Mouse (Mus musculus) liver, embryonic 11.5 days (tissue): ENCODE results near the gene Tnfrsf13b. TPM values are rescaled to one million over a fixed set of nuclear protein-coding genes. Genes with fewer than 3 reads are reported as not detected.
A peak's percentile ranks its signal among the peaks of the same experiment; 100 is the strongest.

Experiments used
- ATAC-seq: fragments of 200-750 bp; cut with Nextera tagmentation; replicated peaks from 2 replicates; pipeline ENCODE4 v1.8.0; 2017; ENCODE audit warnings: moderate number of reproducible peaks, mild to moderate bottlenecking, moderate TSS enrichment, moderate library complexity; ENCODE audit not compliant: low FRiP score
- DNase-seq: peaks from one replicate; pipeline ENCODE4 v3.0.0-alpha.2; 2017; ENCODE audit warnings: low spot score
- H3K27ac ChIP-seq: fragments of 300-500 bp; sonication (generic); 2 replicates; pipeline ENCODE4 v1.5.1; 2014; ENCODE audit warnings: mild to moderate bottlenecking, low read depth, low read length, control low read depth
- H3K27me3 ChIP-seq: fragments of 300-500 bp; sonication (generic); replicated peaks from 2 replicates; pipeline ENCODE4 v1.6.1; 2014; ENCODE audit warnings: low read length, mixed read lengths; ENCODE audit not compliant: control insufficient read depth, insufficient read depth
- H3K36me3 ChIP-seq: fragments of 300-500 bp; sonication (generic); 2 replicates; pipeline ENCODE4 v1.6.1; 2014; ENCODE audit warnings: mild to moderate bottlenecking, low read length, moderate library complexity, mixed read lengths; ENCODE audit not compliant: control insufficient read depth, insufficient read depth
- H3K4me1 ChIP-seq: fragments of 300-500 bp; sonication (generic); replicated peaks from 2 replicates; pipeline ENCODE4 v1.6.1; 2014; ENCODE audit warnings: low read length, mixed read lengths; ENCODE audit not compliant: control insufficient read depth, insufficient read depth
- H3K4me2 ChIP-seq: fragments of 300-500 bp; sonication (generic); 2 replicates; pipeline ENCODE4 v1.6.1; 2014; ENCODE audit warnings: mild to moderate bottlenecking, control low read depth, moderate library complexity
- H3K4me3 ChIP-seq: fragments of 300-500 bp; sonication (generic); 2 replicates; pipeline ENCODE4 v1.5.1; 2014; ENCODE audit warnings: low read depth, low read length, control low read depth
- H3K9ac ChIP-seq: fragments of 300-500 bp; sonication (generic); 2 replicates; pipeline ENCODE4 v1.6.1; 2014; ENCODE audit warnings: low read depth, low read length, control low read depth
- H3K9me3 ChIP-seq: fragments of 300-500 bp; sonication (generic); 2 replicates; pipeline ENCODE4 v1.6.1; 2016; ENCODE audit warnings: low read length, inconsistent platforms, mixed read lengths; ENCODE audit not compliant: control insufficient read depth
- WGBS: fragments of 180-500 bp; shearing (Covaris S2); extraction: QIAGEN DNeasy Blood & Tissue Kit; methylation state at CpG from one replicate; pipeline ENCODE4 v1.1.7; 2014; 5-methylcytosine and 5-hydroxymethylcytosine counted together
- polyA plus RNA-seq: library from polyadenylated mRNA; unstranded; fragments of >200 nt; fragmentation: Nextera tagmentation; extraction: Ambion mirVana; gene quantifications from 2 replicates; pipeline ENCODE4 v1.2.1, GENCODE M21; 2014

Tnfrsf13b gene
- polyA plus RNA-seq, 1 experiment from 2014 or later: 5.9 TPM

DNA sequence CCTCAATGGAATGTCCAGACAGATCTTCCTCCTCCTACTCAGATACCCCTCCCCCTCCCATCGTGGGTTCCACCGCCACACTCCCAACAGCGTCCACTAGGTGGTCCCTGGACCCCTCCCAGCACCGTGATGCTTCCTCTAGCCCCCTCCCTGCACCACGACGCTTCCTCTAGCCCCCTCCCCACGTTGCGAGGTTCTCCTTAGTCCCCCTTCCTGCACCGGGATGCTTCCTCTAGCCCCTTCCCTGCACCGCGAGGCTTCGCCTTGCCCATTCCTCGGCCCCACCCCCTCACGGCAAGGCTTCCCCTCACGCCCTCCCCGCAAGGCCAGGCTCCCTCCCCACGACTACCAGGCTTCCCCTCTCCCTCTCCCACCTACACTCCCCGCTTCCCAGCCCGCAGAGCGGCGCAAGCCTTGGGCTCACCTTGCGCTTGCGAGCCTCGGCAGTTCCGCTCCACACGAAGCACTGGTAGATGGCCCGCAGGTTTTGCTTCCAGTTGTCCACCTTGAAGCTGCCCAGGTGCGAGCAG, 47.8 kb downstream of the Tnfrsf13b start:
- peak overlapping the region; percentile 88 for H3K27ac ChIP-seq
- H3K27me3 ChIP-seq: no peaks in the 10 kb centered on the region
- peak overlapping the region; percentile 82 for H3K4me3 ChIP-seq
- peak overlapping the region; percentile 91 for H3K4me2 ChIP-seq
- peak; percentile 4; the same call in 1 of the 2 replicates for ATAC-seq
- DNase-seq: peak; percentile 80
- 1% methylated on average over 28 of the region's 28 CpGs for WGBS
- peaks cover 4% of the 10 kb centered on the region; the same call in 1 of the 2 replicates for H3K4me1 ChIP-seq
- H3K9me3 ChIP-seq: no peaks in the 10 kb centered on the region
- peak overlapping the region; percentile 86 for H3K9ac ChIP-seq
- no peaks in the 10 kb centered on the region for H3K36me3 ChIP-seq

- H3K4me2 ChIP-seq: peak within 1 kb of the TSS; percentile 91
- ATAC-seq: peak; percentile 99
- H3K9me3 ChIP-seq: no peaks in the 10 kb centered on the region
- H3K27me3 ChIP-seq: no peaks in the 10 kb centered on the region
- peak within 1 kb of the TSS; percentile 88 for H3K27ac ChIP-seq
- DNase-seq: peak; percentile 98
- H3K9ac ChIP-seq: peak within 1 kb of the TSS; percentile 86
- no peaks in the 10 kb centered on the region for H3K36me3 ChIP-seq
- WGBS: under 1% methylated on average over 69 of the region's 69 CpGs
- H3K4me1 ChIP-seq: peaks cover 4% of the 10 kb centered on the region; the same call in 1 of the 2 replicates
- peak within 1 kb of the TSS; percentile 82 for H3K4me3 ChIP-seq
Measured at GRCm38 (mm10) chr11:61174821-61175658, 48.5 kb downstream of the Tnfrsf13b start, which contains the start of gene Usp22. TSS of gene Usp22 (minus strand) at chr11:61175055.

DNA sequence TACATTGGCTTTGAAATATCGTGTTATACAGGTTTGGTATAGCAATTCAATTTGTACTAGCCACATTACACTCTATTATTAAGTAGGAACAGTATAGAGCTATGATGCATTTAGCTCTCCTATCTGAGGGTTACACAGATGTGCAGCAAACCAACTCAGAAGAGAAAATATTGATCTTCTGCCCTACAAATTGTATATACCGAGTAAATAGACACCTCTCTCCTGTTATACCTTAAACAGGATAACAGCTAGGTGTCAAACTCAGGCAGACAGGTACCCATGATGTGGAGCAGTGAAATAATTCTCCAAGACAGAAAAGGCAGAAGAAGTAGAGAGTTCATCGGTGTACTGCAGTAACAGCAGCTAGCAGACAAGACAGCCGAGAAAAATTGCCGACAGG, 49.2 kb downstream of the Tnfrsf13b start:
- Histone ChIP-seq H3K36me3 (no peaks in the 10 kb centered on the region), H3K27ac (no peak overlapping the region; the same call in 1 of the 2 replicates), H3K4me1 (peaks cover 4% of the 10 kb centered on the region; the same call in 1 of the 2 replicates), H3K27me3 (no peaks in the 10 kb centered on the region), H3K9ac (no peak overlapping the region), H3K4me2 (peak overlapping the region; percentile 91), H3K9me3 (no peaks in the 10 kb centered on the region), H3K4me3 (no peak overlapping the region)
- WGBS: 65% methylated on average over 5 of the region's 5 CpGs
- DNase-seq (no peak), ATAC-seq (no peak)

GRCm38 (mm10) chr11:61176321-61176720, 49.8 kb downstream of the Tnfrsf13b start:
- H3K9ac ChIP-seq: no peak overlapping the region
- DNase-seq (no peak), ATAC-seq (no peak)
- no peak overlapping the region for H3K4me3 ChIP-seq
- peaks cover 4% of the 10 kb centered on the region; the same call in 1 of the 2 replicates for H3K4me1 ChIP-seq
- H3K27me3 ChIP-seq: no peaks in the 10 kb centered on the region
- H3K27ac ChIP-seq: no peak overlapping the region
- 63% methylated on average over 1 of the region's 1 CpGs for WGBS
- H3K9me3 ChIP-seq: no peaks in the 10 kb centered on the region
- no peak overlapping the region for H3K4me2 ChIP-seq
- H3K36me3 ChIP-seq: no peaks in the 10 kb centered on the region

DNA sequence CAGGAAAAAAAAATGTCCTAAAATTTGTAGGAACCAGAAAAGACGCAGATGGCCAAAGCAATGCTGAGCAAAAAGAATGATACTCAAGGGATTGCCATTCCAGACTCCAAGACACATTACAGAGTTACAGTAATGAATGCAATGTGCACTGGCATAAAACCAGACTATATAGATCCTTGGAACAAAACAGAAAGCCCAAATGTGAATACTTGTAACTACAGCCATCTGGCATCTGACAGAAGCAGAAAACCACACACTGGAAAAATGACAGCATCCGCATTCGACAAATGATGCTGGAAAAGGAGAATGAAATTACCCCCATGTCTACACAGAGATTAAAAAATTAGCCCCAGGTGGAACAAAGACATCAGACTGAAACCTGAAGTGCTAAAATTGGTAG, 53.8 kb downstream of the Tnfrsf13b start:
- 83% methylated on average over 3 of the region's 3 CpGs for WGBS

GRCm38 (mm10) chr11:61181624-61182023, 55.1 kb downstream of the Tnfrsf13b start:
- no peaks in the 10 kb centered on the region for H3K27me3 ChIP-seq
- H3K4me2 ChIP-seq: no peak overlapping the region
- no peaks in the 10 kb centered on the region for H3K9me3 ChIP-seq
- H3K4me1 ChIP-seq: no peaks in the 10 kb centered on the region
- H3K9ac ChIP-seq: no peak overlapping the region
- DNase-seq: no peak
- ATAC-seq: no peak
- H3K4me3 ChIP-seq: no peak overlapping the region
- H3K36me3 ChIP-seq: no peaks in the 10 kb centered on the region
- H3K27ac ChIP-seq: no peak overlapping the region

More for the DNA sequence above, 53.8 kb downstream of the Tnfrsf13b start:
- no peaks in the 10 kb centered on the region; the same call in 1 of the 2 replicates for H3K4me1 ChIP-seq
- ATAC-seq: no peak
- H3K9ac ChIP-seq: no peak overlapping the region
- no peak overlapping the region for H3K4me2 ChIP-seq
- H3K9me3 ChIP-seq: no peaks in the 10 kb centered on the region
- DNase-seq: no peak
- H3K27me3 ChIP-seq: no peaks in the 10 kb centered on the region
- no peak overlapping the region for H3K4me3 ChIP-seq
- no peak overlapping the region for H3K27ac ChIP-seq
- no peaks in the 10 kb centered on the region for H3K36me3 ChIP-seq

DNA sequence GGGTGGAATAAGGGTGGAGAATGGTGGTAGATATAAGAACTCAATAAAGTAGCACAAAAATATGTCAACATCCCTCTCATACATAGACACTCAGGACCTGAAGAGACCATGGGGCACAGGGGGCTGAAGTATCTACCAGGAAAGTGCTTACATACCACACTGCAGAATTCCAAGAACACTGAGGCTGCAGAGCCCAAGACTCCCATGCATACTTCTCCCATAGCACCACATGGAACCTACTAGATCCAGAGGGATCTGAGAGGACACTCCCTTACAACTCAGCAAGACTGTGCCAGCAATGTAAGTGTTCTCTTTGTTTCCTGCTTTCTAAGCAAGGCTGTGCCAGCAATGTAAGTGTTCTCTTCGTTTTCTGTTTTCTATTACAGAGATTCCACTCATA, 57.3 kb downstream of the Tnfrsf13b start:
- no peak for DNase-seq
- no peak overlapping the region for H3K4me3 ChIP-seq
- 72% methylated on average over 1 of the region's 1 CpGs for WGBS
- H3K4me1 ChIP-seq: no peaks in the 10 kb centered on the region
- no peaks in the 10 kb centered on the region for H3K9me3 ChIP-seq
- H3K9ac ChIP-seq: no peak overlapping the region
- no peak overlapping the region for H3K27ac ChIP-seq
- no peak overlapping the region for H3K4me2 ChIP-seq
- H3K27me3 ChIP-seq: no peaks in the 10 kb centered on the region
- no peaks in the 10 kb centered on the region for H3K36me3 ChIP-seq
- no peak for ATAC-seq

DNA sequence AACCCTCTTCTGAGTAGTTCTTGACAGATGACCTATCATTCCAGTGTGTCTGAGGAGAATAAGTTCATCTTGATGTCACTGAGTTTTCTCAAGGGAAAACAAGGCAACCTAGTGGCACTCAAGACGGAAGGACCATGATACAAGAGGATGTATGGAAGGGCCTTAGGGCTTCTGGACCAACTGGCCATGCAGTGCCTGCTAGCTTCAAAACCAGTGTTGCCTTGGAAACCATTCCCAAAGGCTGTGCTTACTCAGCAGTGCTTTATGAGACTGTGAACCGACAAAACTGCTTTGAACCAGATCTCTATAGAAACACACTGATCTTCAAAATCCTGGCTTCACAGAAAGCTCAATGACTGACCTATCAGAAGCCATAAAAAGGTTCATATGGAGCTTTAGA, 64.2 kb downstream of the Tnfrsf13b start:
- Histone ChIP-seq H3K9ac (no peak overlapping the region), H3K4me2 (no peak overlapping the region), H3K27ac (no peak overlapping the region), H3K4me1 (no peaks in the 10 kb centered on the region), H3K27me3 (0 out of 2 replicates have a peak, but pooled peaks cover 3% of the 10 kb centered on the region), H3K4me3 (no peak overlapping the region), H3K36me3 (no peaks in the 10 kb centered on the region), H3K9me3 (no peaks in the 10 kb centered on the region)
- no peak for ATAC-seq
- 81% methylated on average over 2 of the region's 2 CpGs for whole genome bisulfite sequencing
- DNase-seq: no peak
